In the genomic region with DNA sequence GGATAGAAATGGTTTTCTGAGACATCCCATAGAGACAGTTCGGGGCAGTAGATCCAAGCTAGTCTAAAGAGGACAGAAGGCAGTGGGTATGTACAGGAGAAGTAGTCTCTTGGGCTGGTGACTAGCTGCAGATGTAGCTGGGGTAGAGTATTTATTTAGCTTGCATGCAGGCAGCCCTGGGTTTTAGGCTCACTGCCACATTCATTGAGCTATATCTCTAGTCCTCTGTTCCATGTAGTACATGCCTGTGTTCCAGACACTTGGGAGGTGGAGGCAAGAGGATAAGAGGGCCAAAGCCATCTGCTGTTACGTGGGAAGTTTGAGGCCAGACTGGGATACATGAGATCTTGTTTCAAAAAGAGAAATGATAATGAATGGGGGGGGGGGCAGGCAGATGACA, we compare ENCODE assay signal across 28 mouse cellular contexts. TPM values are rescaled to one million over a fixed set of nuclear protein-coding genes. Genes with fewer than 3 reads are reported as not detected.
DNase-seq lines count a peak whose midpoint lies in the region; ATAC-seq and TF ChIP-seq lines count a peak whose summit lies in the region.
"Had no signal": no experiment of that assay in that cellular context is flagged by ENCODE, and none has a peak within 500 bp of the region (broad histone marks: within the 10 kb centered on the region; RNA-seq: fewer than 3 reads in every experiment).

No protein-coding gene starts in this region.

- H3K4me2 ChIP-seq in forebrain, embryonic 11.5 days (ENCODE audit: low read depth, low read length, severe bottlenecking): no peak overlapping the region
- H3K4me2 ChIP-seq in forebrain, postnatal 0 days (ENCODE audit: low read depth): no peak overlapping the region
- H3K4me2 ChIP-seq: embryonic facial prominence, embryonic 13.5 days; embryonic facial prominence, embryonic 15.5 days; forebrain, embryonic 13.5 days; forebrain, embryonic 15.5 days had no signal

- no peak for ATAC-seq in forebrain, embryonic 11.5 days (replicated peaks; ENCODE audit: low FRiP score)
- no peak for ATAC-seq in forebrain, postnatal 0 days
- ATAC-seq: activated CD4-positive, CD25-positive, alpha-beta regulatory T cell, adult 4 months; CD4-positive, CD25-positive, alpha-beta regulatory T cell, adult 4 months; forebrain, embryonic 13.5 days; forebrain, embryonic 15.5 days; Patski had no signal

- H3K36me3 ChIP-seq in forebrain, embryonic 11.5 days (ENCODE audit: control insufficient read depth, insufficient read depth, low read length): no peaks in the 10 kb centered on the region
- H3K36me3 ChIP-seq in forebrain, postnatal 0 days (ENCODE audit: insufficient read depth): no peaks in the 10 kb centered on the region
- no peaks in the 10 kb centered on the region for H3K36me3 ChIP-seq in heart, embryonic 10.5 days
- H3K36me3 ChIP-seq: embryonic facial prominence, embryonic 13.5 days; embryonic facial prominence, embryonic 15.5 days; forebrain, embryonic 10.5 days; forebrain, embryonic 15.5 days; G1E had no signal

- 83% methylated on average over 2 of the region's 2 CpGs for WGBS in forebrain, embryonic 11.5 days
- WGBS in forebrain, postnatal 0 days: 85% methylated on average over 2 of the region's 2 CpGs
- 66% methylated on average over 2 of the region's 2 CpGs for WGBS in heart, embryonic 10.5 days

- peaks cover 7% of the 10 kb centered on the region; the same call in 1 of the 2 replicates for H3K27me3 ChIP-seq in forebrain, embryonic 11.5 days (ENCODE audit: control insufficient read depth, insufficient read depth, low read length)
- peaks cover 9% of the 10 kb centered on the region; the same call in 1 of the 2 replicates for H3K27me3 ChIP-seq in forebrain, postnatal 0 days (ENCODE audit: insufficient read depth, low read length)
- H3K27me3 ChIP-seq in heart, embryonic 10.5 days (ENCODE audit: insufficient read depth, poor library complexity, severe bottlenecking): peaks cover 42% of the 10 kb centered on the region
- H3K27me3 ChIP-seq: forebrain, embryonic 15.5 days; Patski had no signal

- no peak overlapping the region for H3K27ac ChIP-seq in forebrain, embryonic 11.5 days (ENCODE audit: low read depth, low read length)
- H3K27ac ChIP-seq in forebrain, postnatal 0 days (ENCODE audit: low read depth, low read length): no peak overlapping the region
- no peak overlapping the region for H3K27ac ChIP-seq in heart, embryonic 10.5 days
- H3K27ac ChIP-seq: embryonic facial prominence, embryonic 13.5 days; embryonic facial prominence, embryonic 15.5 days; forebrain, embryonic 10.5 days; forebrain, embryonic 13.5 days; forebrain, embryonic 15.5 days had no signal

- peak; percentile 30 for DNase-seq in forebrain, embryonic 11.5 days (ENCODE audit: low spot score)
- DNase-seq in forebrain, postnatal 0 days: no peak
- peak; percentile 30 for DNase-seq in heart, adult 11 months
- DNase-seq in heart, embryonic 10.5 days (ENCODE audit: low spot score): no peak
- DNase-seq in brain, adult 2 months (ENCODE audit: low read depth, low spot score): peak; percentile 70
- DNase-seq in ovary, postnatal 14 days (ENCODE audit: low spot score): no peak
- DNase-seq: adrenal gland, adult 8-10 months; adrenal gland, postnatal 14 days; adrenal gland, postnatal 36 days; B cell, adult 2 months; cerebellum, adult 11 months; cerebellum, adult 18-20 months; cerebellum, adult 8-10 months; cerebellum, adult 9-11 months; cerebellum, postnatal 14 days; cerebellum, postnatal 36 days; embryo, embryonic 11 days had no signal

- no peak for TF ChIP-seq CTCF in forebrain, postnatal 0 days (IDR thresholded peaks at IDR 0.05; ENCODE audit: low read depth)

- no peak overlapping the region for H3K4me3 ChIP-seq in forebrain, embryonic 11.5 days (ENCODE audit: low read depth, low read length)
- H3K4me3 ChIP-seq in forebrain, postnatal 0 days (ENCODE audit: low read depth, low read length): no peak overlapping the region
- no peak overlapping the region for H3K4me3 ChIP-seq in heart, embryonic 10.5 days
- H3K4me3 ChIP-seq: embryonic facial prominence, embryonic 13.5 days; embryonic facial prominence, embryonic 15.5 days; erythroblast, embryonic 14.5 days; forebrain, embryonic 10.5 days; forebrain, embryonic 13.5 days; forebrain, embryonic 15.5 days had no signal

- H3K4me1 ChIP-seq in forebrain, embryonic 11.5 days (replicated peaks; ENCODE audit: control insufficient read depth, insufficient read depth, low read length): 0 out of 2 replicates have a peak, but pooled peaks cover 2% of the 10 kb centered on the region
- H3K4me1 ChIP-seq in forebrain, postnatal 0 days (ENCODE audit: insufficient read depth): no peaks in the 10 kb centered on the region
- H3K4me1 ChIP-seq in heart, embryonic 10.5 days: peaks cover 22% of the 10 kb centered on the region; the same call in 1 of the 2 replicates

- H3K9ac ChIP-seq in forebrain, embryonic 11.5 days (ENCODE audit: low read length): no peak overlapping the region
- no peak overlapping the region for H3K9ac ChIP-seq in forebrain, postnatal 0 days
- H3K9ac ChIP-seq: embryonic facial prominence, embryonic 13.5 days; embryonic facial prominence, embryonic 15.5 days; forebrain, embryonic 13.5 days; forebrain, embryonic 15.5 days had no signal

- H3K9me3 ChIP-seq in forebrain, embryonic 11.5 days (ENCODE audit: control insufficient read depth, low read length): no peaks in the 10 kb centered on the region
- H3K9me3 ChIP-seq in forebrain, postnatal 0 days (ENCODE audit: low read length): no peaks in the 10 kb centered on the region
- H3K9me3 ChIP-seq in heart, embryonic 10.5 days: no peaks in the 10 kb centered on the region
- H3K9me3 ChIP-seq: embryonic facial prominence, embryonic 13.5 days; embryonic facial prominence, embryonic 15.5 days; forebrain, embryonic 10.5 days; forebrain, embryonic 13.5 days; forebrain, embryonic 15.5 days had no signal

RNA-seq across cellular contexts. Expression of a gene that starts 3.5 kb away (rescaled TPM):
- 0.20 and 0.28 TPM in 2 replicates for polyA plus RNA-seq in forebrain, embryonic 11.5 days (2014; fragmentation: Nextera tagmentation; extraction: Ambion mirVana)
- total RNA-seq in forebrain, postnatal 0 days (2014; rRNA removed): 20.1 and 20.8 TPM in 2 replicates
- 8.6 and 11.6 TPM in 2 replicates for polyA plus RNA-seq in forebrain, postnatal 0 days (2015; fragmentation: Nextera tagmentation; extraction: Ambion mirVana)
- polyA plus RNA-seq in heart, embryonic 10.5 days (2016; fragmentation: Nextera tagmentation; extraction: Ambion mirVana): 1.6 and 2.5 TPM in 2 replicates
- total RNA-seq: common myeloid progenitor, adult 5-6 weeks had no signal
- polyA plus RNA-seq: activated CD4-positive, CD25-positive, alpha-beta regulatory T cell, adult 4 months; CD4-positive, CD25-positive, alpha-beta regulatory T cell, adult 4 months; erythroblast, embryonic 14.5 days; G1E had no signal

Comparison
In these comparisons a context has a peak if more than half of its experiments do, and no peak if none do; other contexts are left out.
1. DNase-seq: peak in forebrain, embryonic 11.5 days (single experiment), heart, adult 11 months (single experiment) and brain, adult 2 months (single experiment); none in forebrain, postnatal 0 days (single experiment), heart, embryonic 10.5 days (single experiment) and ovary, postnatal 14 days (single experiment).